Mouse (Mus musculus): ENCODE data around the gene Eif4ebp2.
A peak's percentile ranks its signal among the peaks of the same experiment; 100 is the strongest.

Eif4ebp2 gene

GRCm38 (mm10) chr10:61382281-61382731 is 70.2 kb downstream of the Eif4ebp2 start:
- Histone ChIP-seq H3K9me3 (ENCODE audit: low read length) (no peaks in the 10 kb centered on the region), H3K4me3 (replicated peaks; ENCODE audit: low read length) (peak overlapping the region; percentile 96), H3K27me3 (ENCODE audit: insufficient read depth, low read length) (peaks cover 21% of the 10 kb centered on the region), H3K4me1 (replicated peaks; ENCODE audit: low read depth, low read length) (peaks cover 66% of the 10 kb centered on the region), H3K36me3 (ENCODE audit: insufficient read depth, low read length) (peaks cover 38% of the 10 kb centered on the region)
- no peak for TF ChIP-seq CTCF (conservative IDR thresholded peaks at IDR 0.05; ENCODE audit: low read length)
- no peak for TF ChIP-seq NANOG (IDR thresholded peaks at IDR 0.05; ENCODE audit: borderline replicate concordance, low read length)
- no peak for TF ChIP-seq POU5F1 (IDR thresholded peaks at IDR 0.05; ENCODE audit: borderline replicate concordance, low read length)

- Histone ChIP-seq H3K9me3 (ENCODE audit: low read length) (no peaks in the 10 kb centered on the region), H3K36me3 (ENCODE audit: insufficient read depth, low read length) (peaks cover 43% of the 10 kb centered on the region), H3K4me3 (replicated peaks; ENCODE audit: low read length) (peak overlapping the region; percentile 96), H3K4me1 (replicated peaks; ENCODE audit: low read depth, low read length) (peaks cover 71% of the 10 kb centered on the region), H3K27me3 (ENCODE audit: insufficient read depth, low read length) (peaks cover 21% of the 10 kb centered on the region)
- no peak for TF ChIP-seq NANOG (IDR thresholded peaks at IDR 0.05; ENCODE audit: borderline replicate concordance, low read length)
- TF ChIP-seq POU5F1 (IDR thresholded peaks at IDR 0.05; ENCODE audit: borderline replicate concordance, low read length) = no peak
- TF ChIP-seq CTCF (conservative IDR thresholded peaks at IDR 0.05; ENCODE audit: low read length) = no peak
These were observed 70.6 kb downstream of the Eif4ebp2 start for GRCm38 (mm10) chr10:61381823-61382222.

- H3K27me3 ChIP-seq (ENCODE audit: insufficient read depth, low read length) = peaks cover 7% of the 10 kb centered on the region
- peaks cover 86% of the 10 kb centered on the region for H3K4me1 ChIP-seq (replicated peaks; ENCODE audit: low read depth, low read length)
- peaks cover 55% of the 10 kb centered on the region for H3K36me3 ChIP-seq (ENCODE audit: insufficient read depth, low read length)
- H3K9me3 ChIP-seq (ENCODE audit: low read length) = no peaks in the 10 kb centered on the region
- TF ChIP-seq NANOG (IDR thresholded peaks at IDR 0.05; ENCODE audit: borderline replicate concordance, low read length) (no peak), CTCF (conservative IDR thresholded peaks at IDR 0.05; ENCODE audit: low read length) (no peak), POU5F1 (IDR thresholded peaks at IDR 0.05; ENCODE audit: borderline replicate concordance, low read length) (no peak)
- H3K4me3 ChIP-seq (replicated peaks; ENCODE audit: low read length) = peak overlapping the region; percentile 96
These were observed 72.3 kb downstream of the Eif4ebp2 start for GRCm38 (mm10) chr10:61380186-61380585.

DNA sequence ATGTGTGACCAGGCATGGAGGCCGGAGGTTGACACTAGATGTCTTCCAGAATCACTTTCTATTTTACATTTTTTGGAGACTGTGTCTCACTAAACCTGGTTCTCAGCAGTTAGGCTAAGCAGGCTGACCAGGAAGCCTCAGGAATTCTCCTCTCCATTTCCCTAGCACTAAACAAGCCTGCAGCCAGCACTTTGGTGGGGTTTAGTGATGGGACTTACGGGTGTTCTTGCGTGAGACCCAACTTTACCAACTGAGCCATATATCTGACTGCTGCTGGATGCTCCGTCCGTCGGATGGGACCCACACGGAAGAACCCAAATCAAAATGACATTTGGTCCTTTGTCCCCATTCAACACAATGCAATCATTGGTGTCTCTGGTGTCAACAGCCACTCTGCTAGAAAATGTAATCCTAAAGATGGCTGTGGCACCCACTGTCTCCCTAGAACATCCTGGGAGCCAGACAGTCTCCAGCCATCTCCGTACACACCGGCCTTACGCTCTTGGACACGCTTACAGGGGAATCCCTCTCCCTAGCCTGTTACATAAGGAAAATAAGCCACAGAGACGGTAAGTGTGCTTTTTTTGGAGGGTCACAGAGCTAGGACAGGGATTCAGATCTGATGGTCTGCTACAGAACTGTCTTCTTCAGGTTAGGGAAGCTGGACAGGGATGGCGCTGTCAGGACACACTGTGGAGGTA is 73.0 kb downstream of the Eif4ebp2 start:
- Histone ChIP-seq H3K36me3 (ENCODE audit: insufficient read depth, low read length) (peaks cover 58% of the 10 kb centered on the region), H3K27me3 (ENCODE audit: insufficient read depth, low read length) (peaks cover under 1% of the 10 kb centered on the region; the same call in 1 of the 2 replicates), H3K9me3 (ENCODE audit: low read length) (no peaks in the 10 kb centered on the region), H3K4me1 (replicated peaks; ENCODE audit: low read depth, low read length) (peaks cover 90% of the 10 kb centered on the region), H3K4me3 (replicated peaks; ENCODE audit: low read length) (peak overlapping the region; percentile 96)
- TF ChIP-seq POU5F1 (IDR thresholded peaks at IDR 0.05; ENCODE audit: borderline replicate concordance, low read length) (no peak), CTCF (conservative IDR thresholded peaks at IDR 0.05; ENCODE audit: low read length) (no peak), NANOG (IDR thresholded peaks at IDR 0.05; ENCODE audit: borderline replicate concordance, low read length) (no peak)

- TF ChIP-seq NANOG (IDR thresholded peaks at IDR 0.05; ENCODE audit: borderline replicate concordance, low read length) = no peak
- no peak for TF ChIP-seq CTCF (conservative IDR thresholded peaks at IDR 0.05; ENCODE audit: low read length)
- TF ChIP-seq POU5F1 (IDR thresholded peaks at IDR 0.05; ENCODE audit: borderline replicate concordance, low read length) = no peak
- Histone ChIP-seq H3K36me3 (ENCODE audit: insufficient read depth, low read length) (peaks cover 66% of the 10 kb centered on the region), H3K9me3 (ENCODE audit: low read length) (no peaks in the 10 kb centered on the region), H3K4me1 (replicated peaks; ENCODE audit: low read depth, low read length) (peaks cover 90% of the 10 kb centered on the region), H3K4me3 (replicated peaks; ENCODE audit: low read length) (peak overlapping the region; percentile 96; the same call in 1 of the 2 replicates), H3K27me3 (ENCODE audit: insufficient read depth, low read length) (no peaks in the 10 kb centered on the region)
These were observed 73.8 kb downstream of the Eif4ebp2 start for GRCm38 (mm10) chr10:61378698-61379097.

All from E14TG2a.4 (cell line).